Mouse (Mus musculus) megakaryocyte progenitor cell, adult 5-6 weeks (primary cell): ENCODE measurements around the gene Asb5. TPM values are rescaled to one million over a fixed set of nuclear protein-coding genes. Genes with fewer than 3 reads are reported as not detected.
"Not testable (repeated sequence)": the region's sequence is repeated elsewhere in the genome, so short reads cannot be mapped to it uniquely, and the experiment has no call there.

Source experiments
- ATAC-seq: replicated peaks from 2 replicates; pipeline ENCODE4 v1.8.0; 2016; ENCODE audit warnings: mild to moderate bottlenecking, moderate TSS enrichment, inconsistent platforms; ENCODE audit not compliant: poor library complexity
- total RNA-seq, 2 experiments: library from RNA; stranded (forward) in 1 of 2; stranded (reverse) in 1 of 2; fragments of 157-497, 149-512 nt in 1 of 2; fragments of 200-1000 nt in 1 of 2; gene quantifications; 2 replicates each; pipeline versions ENCODE4 v1.2.3 to v1.2.4; 2015 to 2017

Asb5 gene
- total RNA-seq, 2 experiments from 2014 or later: 0.33 to 1.4 TPM

- ATAC-seq: not testable (repeated sequence)
Observed at GRCm38 (mm10) chr8:54616710-54617109, 87.3 kb downstream of the Asb5 start.

Other genes starting within 250 kb of the Asb5 start
- gene Spcs3, start 418 bp downstream of the Asb5 start, total RNA-seq (2015): 245 and 259 TPM in 2 replicates
- gene Spcs3, start 418 bp downstream of the Asb5 start, total RNA-seq (2017): 171 and 192 TPM in 2 replicates
- not detected in 2 replicates for gene Spata4, start 71.2 kb downstream of the Asb5 start, total RNA-seq (2015)
- gene Spata4, start 71.2 kb downstream of the Asb5 start, total RNA-seq (2017): not detected in 2 replicates